Mouse (Mus musculus) CH12F3 (cell line): ENCODE measurements around the gene Taf8.

Experiments
- in situ Hi-C: fragments of 300-500 bp; cut with MboI; formaldehyde crosslinking; loops from 2 replicates; pipeline ENCODE4 v1.14.3; 2020; ENCODE audit warnings: low sequenced_read_pairs

Taf8 gene

DNA sequence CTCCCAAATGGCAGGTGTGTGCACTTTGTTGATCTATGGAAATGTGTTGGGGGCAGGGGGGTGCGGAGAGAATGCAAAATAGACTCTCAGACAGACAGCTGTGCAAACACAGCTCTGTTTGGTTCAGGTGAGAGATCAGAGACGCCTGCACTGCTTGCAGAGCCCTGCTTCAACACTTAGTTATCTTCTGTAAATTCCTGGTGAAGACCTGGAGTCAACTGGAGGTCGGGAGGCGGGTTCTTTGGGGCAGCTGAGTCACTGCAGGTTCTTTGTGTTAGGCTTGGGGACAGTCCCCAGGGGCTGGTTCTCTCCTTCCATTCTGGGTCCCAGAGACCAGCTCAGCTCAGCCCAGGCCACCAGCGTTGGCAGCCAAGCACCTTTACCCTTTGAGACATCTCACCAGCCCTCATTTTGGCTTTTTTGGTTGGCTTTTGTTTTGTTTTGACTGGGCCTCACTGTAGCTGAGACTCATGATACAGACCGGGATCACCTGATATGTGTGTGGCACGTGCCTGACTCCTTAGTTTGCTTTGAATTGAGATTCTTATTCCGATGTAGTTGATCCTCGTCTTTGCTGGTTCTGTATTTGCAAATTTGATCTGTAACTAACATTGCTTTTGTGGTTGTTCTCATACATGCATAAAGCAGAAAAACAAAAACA, 39.2 kb downstream of the Taf8 start:
- in situ Hi-C loops, result no loop called here

DNA sequence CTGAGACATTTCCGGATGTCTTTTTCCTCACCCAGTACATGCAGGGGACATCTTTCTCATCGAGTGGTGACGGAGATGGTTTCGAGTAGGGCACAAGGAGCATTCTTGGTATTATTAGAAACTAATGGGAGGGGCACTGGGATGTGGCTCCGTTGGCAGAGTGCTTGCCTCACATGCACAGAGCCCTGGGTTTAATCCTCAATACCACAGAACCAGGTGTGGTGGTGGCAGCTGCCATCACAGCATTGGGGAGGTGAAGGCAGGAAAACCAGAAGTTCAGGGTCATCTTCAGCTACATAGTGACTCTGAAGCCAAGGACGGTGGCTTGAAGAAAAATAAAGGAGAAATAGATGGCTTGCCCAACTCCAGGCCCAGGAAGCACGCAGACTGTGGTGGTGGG, 39.9 kb downstream of the Taf8 start:
- in situ Hi-C loops, result no loop called here

DNA sequence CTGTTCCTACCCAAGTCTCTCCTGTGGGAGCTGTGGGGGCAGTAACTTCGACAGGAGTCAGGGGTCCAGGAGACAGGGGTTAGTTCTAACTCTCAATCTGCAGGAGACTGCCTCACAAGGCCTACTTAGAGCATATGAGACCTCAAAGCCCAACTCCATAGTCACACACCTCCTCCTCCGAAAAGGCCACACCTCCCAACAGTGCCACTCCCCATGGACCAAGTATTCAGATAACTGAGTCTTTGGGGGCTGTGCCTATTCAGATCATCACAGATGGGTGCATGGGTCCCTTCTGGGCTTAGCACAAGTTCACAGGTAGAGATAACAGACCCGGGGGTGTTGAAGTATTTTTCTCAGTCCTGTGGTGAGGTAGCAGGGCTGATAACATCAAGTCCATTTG, 40.4 kb downstream of the Taf8 start:
- in situ Hi-C loops, result no loop called here

DNA sequence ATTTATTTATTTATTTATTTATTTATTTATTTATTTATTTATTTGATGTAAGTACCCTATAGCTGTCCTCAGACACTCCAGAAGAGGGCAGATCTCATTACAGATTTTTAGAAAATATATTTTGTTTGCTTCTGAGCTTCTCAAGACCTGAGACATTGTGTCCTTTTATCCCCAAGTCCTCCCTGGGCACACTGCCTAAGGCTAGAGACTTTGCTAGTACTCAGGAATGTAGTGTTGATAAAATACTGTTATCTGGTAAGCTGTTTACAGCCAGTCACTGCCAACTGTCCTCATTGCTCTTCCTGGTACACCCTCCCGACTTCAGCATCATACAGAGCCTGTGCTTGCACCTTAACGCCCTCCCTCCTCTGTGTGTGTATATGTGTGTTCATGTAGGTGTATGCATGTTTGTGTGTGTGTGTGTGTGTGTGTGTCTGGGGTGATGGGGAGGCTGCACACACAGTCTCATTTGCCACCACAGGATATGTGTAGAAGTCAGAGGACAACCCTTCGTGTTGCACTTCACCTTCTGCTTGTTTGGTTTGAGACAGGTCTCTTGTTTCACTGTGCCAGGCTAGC, 42.7 kb downstream of the Taf8 start:
- in situ Hi-C loops, result no loop called here

DNA sequence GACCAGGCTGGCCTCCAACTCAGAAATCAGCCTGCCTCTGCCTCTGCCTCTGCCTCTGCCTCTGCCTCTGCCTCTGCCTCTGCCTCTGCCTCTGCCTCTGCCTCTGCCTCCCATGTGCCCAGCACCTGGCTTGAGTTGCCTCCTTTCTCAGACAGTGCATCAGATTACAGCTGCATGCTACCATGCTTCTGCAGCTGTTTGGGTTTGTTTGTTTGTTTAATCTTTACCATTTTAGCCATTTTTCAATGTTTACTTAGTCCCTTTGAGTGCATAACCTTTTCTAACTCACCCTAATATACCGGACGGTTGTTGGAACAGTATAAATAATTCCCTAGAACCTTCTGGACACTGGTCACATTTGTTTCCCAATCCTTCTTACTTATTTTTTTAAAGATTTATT, 43.2 kb downstream of the Taf8 start:
- in situ Hi-C loops, result no loop called here

DNA sequence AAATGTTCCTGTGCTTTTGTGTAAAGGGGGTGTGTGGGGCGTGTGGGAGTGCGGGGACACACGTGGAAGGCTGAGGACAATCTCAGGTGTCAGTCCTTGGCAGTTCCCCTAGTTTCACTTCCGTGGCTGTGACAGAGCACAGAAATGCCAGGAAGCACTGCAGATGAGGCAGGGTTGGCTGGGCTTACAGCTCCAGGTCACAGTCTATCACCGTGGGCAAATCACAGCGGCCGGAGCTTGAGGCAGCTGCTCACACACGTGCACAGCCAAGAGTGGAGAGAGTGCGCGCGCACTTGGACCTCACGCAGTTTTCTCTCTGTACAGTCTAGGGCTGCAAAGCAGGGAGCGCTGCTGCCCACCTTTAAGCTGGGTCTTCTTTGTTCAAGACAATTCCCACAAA, 43.8 kb downstream of the Taf8 start:
- in situ Hi-C loops, result no loop called here

DNA sequence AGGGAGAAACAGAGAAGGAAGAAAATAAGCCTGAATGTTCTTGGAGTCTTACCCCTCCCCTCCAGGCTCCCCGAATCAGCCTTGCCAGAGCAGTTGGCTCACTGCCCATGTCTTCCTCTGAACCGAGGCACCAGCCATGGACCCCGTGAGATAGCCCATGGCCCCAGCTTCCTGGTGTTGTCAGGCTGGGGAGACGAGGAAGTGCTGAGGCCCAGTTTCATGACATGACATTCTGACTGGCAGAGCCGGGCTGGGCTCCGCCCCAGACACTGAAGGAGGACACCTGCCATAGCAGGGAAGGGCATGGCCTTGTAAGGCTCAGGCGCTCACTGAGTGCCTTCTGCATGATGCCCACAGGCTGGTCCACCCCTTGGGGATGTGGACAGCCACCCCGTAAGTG, 47.4 kb downstream of the Taf8 start:
- in situ Hi-C loops, result no loop called here

DNA sequence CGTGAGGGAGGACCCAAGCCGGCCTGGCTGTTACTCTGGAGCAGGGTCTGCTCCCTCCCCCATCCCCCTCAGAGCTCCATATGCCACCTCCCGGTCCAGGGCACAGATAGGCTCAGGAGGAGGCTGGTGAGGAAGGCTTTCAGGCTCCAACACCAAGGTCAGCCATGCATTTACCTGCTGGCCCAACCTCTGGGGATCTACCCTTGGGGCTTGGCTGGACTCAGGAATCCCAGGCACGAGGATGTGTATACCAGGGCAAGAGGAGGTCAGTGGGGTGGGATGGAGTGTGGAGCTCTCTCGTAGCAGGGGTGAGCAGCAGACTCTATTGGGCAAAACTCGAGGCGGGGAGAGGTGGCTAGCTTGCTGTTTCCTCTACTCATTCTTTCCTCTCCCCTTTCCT, 49.2 kb downstream of the Taf8 start:
- in situ Hi-C loops, result no loop called here

DNA sequence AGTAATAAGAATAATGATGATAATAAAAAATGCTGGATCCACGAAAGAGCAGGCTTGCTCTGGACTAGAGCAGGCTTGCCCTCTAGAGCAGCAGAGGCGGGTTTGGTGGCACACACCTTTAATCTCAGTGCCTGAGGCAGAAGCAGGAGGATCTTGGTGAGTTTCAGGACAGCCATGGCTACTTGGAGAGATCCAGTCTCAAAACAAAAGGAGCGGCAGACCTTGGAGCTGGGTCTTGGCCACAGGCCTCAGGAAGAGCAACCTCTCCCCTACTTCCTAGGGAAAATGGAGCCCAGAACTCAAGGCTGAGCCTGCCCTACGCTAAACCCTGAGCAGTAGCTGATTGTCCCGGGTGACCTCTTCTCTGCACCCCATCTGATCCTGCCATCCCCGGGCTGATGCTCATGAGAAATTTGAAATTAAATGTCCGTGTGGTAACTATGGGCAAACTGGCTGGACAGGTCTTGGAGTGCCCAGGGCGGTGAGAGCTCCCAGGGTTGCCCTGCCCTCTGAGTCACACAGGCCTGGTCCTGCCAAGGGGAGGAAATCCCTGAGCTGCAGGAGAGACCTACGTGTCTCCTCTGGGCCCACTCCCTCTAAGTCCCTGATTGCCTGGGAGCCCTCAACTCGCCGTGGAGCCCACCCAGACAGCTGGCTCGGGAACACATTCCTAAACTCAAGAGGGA, 51.1 kb downstream of the Taf8 start:
- in situ Hi-C loops, result no loop called here

DNA sequence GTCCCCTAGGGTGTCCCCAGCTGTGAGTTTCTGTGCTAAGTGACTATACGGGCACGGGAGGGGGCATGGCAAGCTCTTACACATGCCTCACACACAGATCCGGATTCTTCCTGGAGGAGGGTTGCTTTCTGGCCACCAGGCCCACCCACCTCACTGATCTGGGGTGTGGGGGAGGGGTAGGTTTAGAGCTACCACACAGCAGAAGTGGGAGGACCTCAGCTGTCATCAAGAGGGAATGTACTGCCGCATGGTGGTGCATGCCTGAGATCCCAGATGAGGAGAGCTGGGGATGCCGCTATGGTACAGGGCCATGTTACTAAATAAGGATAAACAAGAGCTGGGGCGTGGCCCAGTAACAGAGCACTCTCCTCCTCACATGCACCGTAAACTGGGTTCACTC, 51.9 kb downstream of the Taf8 start:
- in situ Hi-C loops, result no loop called here

DNA sequence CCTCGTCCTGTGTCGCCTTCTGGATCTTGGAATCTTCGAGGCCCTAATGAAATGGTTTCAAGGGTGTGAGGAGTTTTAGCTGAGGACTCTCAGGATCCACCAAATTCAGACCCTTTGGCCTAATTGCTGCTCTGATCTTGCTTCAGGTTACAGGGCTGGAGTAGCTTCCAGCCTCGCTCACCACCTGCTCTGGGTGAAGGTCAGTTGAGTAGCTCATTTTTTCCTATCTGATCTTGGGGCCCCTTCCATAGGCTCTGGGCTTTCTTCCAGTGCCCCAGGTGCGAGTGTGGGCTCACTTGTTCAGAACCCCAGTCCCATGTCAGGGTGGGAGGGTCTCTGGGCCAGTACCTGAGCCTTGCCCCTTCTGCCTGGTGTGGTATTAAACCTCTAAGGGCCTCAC, 52.7 kb downstream of the Taf8 start:
- in situ Hi-C loops, result no loop called here

DNA sequence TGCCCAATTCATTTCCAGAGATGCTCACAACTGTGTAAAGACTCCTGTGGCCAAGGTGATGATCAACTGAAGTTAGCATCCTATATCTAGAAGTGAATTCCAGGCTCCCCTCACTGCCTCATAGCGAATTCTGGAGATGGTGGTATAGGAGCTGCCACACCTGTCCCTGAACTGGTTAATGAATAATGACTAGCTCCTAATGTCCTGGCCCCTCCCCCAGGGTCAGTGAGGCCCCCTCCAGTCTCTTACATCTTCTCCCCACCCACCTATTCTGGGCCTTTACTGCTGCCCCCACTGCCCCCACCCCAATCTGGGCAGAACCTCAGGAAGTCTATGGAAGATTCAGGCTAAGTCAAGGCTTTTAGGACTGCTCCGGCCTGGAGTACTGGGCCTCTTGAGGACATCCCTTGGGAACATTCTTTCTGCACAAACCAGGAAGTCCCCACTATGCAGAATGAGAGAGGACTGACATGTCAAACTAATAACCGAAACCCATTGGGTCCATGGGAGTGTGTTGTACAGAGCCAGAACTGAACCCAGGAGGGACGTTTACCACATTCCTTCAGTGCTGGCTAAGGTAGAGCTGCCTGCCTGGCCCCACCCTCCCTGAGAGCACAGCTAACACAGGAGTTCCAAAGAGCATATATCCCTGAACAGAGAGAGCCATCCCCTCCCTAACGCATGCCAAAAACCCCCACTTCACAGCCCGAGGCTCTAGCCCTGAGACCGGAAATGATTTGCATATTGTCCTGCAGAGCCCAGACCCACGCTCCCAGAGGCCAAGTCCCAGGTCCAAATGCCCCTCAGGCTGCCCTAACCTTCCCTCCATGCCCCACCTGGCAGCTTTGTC, 53.3 kb downstream of the Taf8 start:
- in situ Hi-C loops, result no loop called here

DNA sequence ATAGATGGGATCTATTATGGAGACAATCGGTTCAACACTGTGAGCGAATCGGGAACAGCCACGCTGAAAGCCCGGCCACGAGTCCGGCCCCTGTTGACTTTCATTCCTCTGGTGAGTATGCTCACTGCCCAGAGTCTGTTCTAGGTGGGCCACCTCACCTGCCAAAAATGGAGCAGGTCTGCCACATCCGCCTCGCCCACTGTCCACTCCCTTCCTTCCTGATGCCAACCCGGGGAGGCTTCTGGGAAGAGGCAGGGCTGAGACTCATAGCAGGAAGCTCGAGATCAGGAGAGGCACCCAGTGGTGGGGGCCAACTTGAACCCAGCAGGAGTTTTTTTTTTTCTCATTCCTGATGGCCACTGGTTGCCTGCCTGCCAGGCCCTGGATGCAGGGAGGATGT, 55.5 kb downstream of the Taf8 start:
- in situ Hi-C loops, result no loop called here

DNA sequence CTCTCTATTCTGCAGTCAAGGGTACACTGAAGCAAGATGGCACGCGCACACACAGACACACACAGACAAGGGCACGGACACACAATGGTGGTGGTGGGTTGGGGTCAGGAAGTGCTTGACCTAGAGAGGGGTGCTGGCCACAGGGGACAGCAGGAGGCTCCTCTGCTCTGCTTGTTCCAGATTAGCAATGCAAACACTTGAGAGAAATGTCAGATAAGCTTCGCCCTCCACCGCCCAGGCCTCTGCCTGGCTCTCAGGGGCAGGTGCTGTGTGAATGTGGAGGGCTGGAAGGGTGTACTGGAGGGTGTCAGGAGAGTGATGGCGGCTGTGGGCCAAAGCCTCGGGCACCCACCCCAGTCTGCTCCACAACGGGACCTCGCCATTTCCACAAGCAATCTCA, 56.1 kb downstream of the Taf8 start:
- in situ Hi-C loops, result no loop called here

DNA sequence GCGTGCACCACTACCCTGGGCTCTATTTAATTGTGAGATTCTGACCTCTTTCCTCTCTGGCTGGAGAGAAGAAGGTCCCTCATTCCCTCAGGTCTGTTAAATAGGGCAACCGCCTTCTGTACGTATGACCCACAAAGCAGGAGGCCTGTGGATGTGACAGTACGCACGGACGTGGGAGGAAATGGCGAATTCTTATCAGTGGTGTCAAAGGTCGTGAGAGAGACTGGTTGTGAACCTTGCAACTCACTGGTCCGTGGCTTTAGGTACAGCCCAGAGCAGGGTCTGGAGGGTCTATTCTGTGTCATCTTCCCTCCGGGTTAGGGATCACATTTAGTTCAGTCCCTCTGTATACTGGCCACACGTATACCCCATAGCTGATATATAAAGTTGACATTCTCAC, 56.6 kb downstream of the Taf8 start:
- in situ Hi-C loops, result no loop called here

DNA sequence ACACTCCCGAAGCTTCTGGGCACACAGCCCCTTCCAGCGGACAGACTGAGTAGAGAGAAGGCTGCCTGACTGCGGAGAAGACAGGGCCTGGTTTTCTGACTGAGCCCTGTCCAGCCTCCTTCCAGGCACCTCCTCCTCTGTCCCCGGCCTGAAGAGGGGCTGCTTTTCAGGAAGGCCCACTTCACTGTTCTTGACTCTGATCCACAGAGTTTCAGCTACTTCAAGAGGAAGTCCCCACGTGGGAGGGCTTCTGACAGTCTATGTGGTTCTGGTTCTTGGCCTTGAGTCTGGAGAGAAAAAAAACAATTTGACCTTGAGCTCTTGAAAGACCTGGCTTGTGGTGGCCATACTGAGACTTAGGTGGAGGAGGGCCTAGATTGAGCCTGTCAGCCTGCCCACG, 58.0 kb downstream of the Taf8 start:
- in situ Hi-C loops, result no loop called here

DNA sequence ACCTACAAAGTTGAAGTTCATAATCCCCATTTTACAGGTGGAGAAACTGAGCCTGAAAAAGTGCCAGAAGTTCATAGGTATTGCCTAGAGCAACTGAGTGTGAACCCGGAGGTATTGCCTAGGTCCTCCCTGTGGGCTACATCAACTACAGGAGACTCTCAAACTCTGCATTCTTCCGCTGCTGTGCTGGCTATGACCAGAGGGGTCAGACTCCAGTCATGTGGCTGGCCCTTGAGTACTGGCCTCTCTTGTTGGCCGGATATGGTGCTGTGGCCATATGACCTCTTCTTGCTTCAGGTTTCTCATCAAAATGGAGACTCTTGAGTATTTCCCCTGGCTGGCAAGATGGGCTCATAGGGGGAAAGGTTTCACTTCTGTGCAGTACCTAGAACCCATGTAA, 59.8 kb downstream of the Taf8 start:
- in situ Hi-C loops, result no loop called here

DNA sequence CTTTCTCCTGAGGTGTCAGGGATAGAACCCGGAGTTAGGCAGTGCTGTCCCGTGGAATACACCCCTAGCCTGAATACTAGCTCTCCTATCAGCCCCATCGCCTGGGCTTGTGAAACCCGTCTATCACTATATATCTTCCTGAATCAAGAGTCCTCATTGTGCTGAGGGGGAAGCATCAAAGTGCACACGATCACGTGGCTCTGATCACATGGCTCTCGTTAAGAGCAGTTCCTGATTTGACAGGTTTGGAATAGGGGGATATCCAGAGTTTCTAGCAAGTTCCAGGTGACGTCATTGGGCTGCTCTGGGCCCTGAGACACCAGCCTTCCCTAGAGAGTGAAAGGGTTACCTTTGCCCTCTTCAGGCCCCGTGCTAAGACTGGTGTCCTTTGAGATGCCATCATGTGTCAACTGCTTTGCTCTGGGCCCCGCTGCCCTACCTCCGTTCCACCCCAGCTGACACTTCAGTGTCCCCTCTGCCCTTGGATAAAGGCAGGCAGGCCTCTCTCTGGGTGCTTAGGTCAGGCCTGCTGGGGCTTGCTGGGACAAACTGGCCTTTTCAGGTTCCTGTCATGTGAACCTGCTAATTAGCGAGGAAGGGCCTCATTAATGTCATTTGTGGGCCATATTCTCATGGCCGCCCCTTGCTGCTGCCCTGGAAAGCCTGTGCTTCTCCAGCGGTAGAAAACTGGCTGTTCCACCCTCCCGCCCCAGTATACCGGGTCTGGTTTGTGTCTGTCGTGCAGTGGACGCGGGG, 60.6 kb downstream of the Taf8 start:
- in situ Hi-C loops, result no loop called here

DNA sequence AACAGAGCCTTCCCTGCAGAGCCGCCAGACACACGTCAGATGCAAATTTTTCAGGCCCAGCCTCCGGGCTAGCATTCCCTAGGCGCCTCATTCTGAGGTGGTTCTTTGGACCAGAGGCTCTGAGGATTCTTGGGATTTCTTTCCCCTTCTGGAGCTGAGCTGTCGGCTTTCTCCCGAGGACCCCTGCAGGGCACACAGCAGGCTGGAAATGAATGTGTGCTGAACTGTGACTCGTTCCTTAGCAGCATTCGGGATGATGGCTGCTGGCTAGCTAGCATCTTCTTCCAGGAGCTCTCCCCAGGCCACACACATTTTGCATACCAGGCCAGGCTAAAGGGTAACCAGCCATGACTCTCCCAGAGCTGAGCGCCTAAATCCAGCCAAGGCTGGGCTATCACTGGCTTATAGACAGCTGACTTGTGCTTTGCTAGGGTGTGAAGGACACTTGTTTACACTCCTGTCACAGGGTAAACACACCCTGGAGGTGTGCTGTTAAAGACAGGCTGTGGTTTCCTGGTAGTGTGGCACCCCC, 61.7 kb downstream of the Taf8 start:
- in situ Hi-C loops, result no loop called here

DNA sequence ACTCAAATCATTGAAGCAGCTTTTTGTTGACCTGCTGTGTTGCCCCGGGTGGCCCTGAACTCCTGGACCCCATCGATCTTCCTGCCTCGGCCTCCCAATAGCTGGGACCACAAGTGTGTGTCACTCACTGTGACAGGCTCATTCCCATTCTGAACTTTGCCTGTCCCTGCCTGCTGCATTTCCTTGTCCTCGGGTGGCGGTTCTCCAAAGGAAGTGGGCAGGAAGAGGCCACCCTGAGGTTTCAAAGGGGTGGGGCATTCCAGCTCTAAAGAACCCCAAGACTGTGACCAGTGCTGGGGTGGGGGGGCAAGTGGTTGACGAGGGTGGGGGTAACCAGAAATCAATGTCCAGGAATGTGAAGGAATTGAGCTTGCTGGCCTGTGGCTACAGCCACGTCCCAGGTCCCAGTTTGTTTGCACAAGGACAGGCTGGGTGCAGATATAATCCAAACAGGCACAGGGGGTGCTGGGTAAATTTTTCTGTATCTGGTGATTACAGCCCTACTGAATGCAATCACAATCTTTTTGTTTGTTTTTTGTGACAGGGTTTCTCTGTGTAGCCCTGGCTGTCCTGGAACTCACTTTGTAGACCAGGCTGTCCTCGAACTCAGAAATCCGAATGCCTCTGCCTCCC, 62.6 kb downstream of the Taf8 start:
- in situ Hi-C loops, result no loop called here
